Mouse (Mus musculus): ENCODE measurements at regions not wholly inside any gene's neighbourhood (a gene's known extent, or its start where the extent isn't known, plus 50 kb on each side); places are given as distances from the start of the nearest gene placed in this dataset.

GRCm38 (mm10) chrX:99215111-99215510 is 79.2 kb downstream of the Efnb1 start:
- peak; percentile 21 for DNase-seq

- no peak for DNase-seq
Observed at GRCm38 (mm10) chrX:99213565-99214153, 77.7 kb downstream of the Efnb1 start.

GRCm38 (mm10) chrX:99204077-99204476 is 68.1 kb downstream of the Efnb1 start:
- DNase-seq, result no peak

GRCm38 (mm10) chrX:99201081-99201480 is 65.2 kb downstream of the Efnb1 start:
- no peak for DNase-seq

GRCm38 (mm10) chrX:99199669-99200068 is 63.7 kb downstream of the Efnb1 start:
- no peak for DNase-seq

GRCm38 (mm10) chrX:99198961-99199631 is 63.2 kb downstream of the Efnb1 start:
- peak; percentile 64 for DNase-seq
